Mouse (Mus musculus): ENCODE data around the gene Hcn3. TPM values are rescaled to one million over a fixed set of nuclear protein-coding genes. Genes with fewer than 3 reads are reported as not detected.

Gene Hcn3
- total RNA-seq, 4 experiments from 2014 or later = 6.8 to 22.2 (median 10.1) TPM

Other genes starting within 250 kb of the Hcn3 start
- 10 to 100 TPM; 19.9 to 27.9 (median 24.7) TPM for gene Msto1, start 246.2 kb downstream of the Hcn3 start, total RNA-seq (2022)
- 10 to 100 TPM; 44.9 to 78.1 (median 58.6) TPM for gene Ash1l, start 209.6 kb downstream of the Hcn3 start, total RNA-seq (2022)
- 100 to 1,000 TPM; 128 to 166 (median 148) TPM for gene Dap3, start 209.0 kb downstream of the Hcn3 start, total RNA-seq (2022)
- gene Rusc1, start 66.9 kb downstream of the Hcn3 start, total RNA-seq (2022) = 10 to 100 TPM; 33.8 to 46.8 (median 41.1) TPM
- not detected for gene Gm43738, start 59.1 kb downstream of the Hcn3 start, total RNA-seq (2022)
- 100 to 1,000 TPM; 152 to 387 (median 263) TPM for gene Fdps, start 58.2 kb downstream of the Hcn3 start, total RNA-seq (2022)
- under 1 TPM in 2 of 4 experiments, not detected in 2; 0.10 to 0.11 TPM for gene Pklr, start 24.1 kb downstream of the Hcn3 start, total RNA-seq (2022)
- gene Clk2, start 4.6 kb upstream of the Hcn3 start, total RNA-seq (2022) = 10 to 100 TPM; 55.2 to 85.7 (median 71.2) TPM
- gene Scamp3, start 17.3 kb upstream of the Hcn3 start, total RNA-seq (2022) = 100 to 1,000 TPM in 1 of 4 experiments, 10 to 100 TPM in 3; 90.1 to 110 (median 94.1) TPM
- 10 to 100 TPM; 16.7 to 32.5 (median 23.3) TPM for gene Fam189b, start 22.9 kb upstream of the Hcn3 start, total RNA-seq (2022)
- 10 to 100 TPM; 65.6 to 84.3 (median 70.5) TPM for gene Gba, start 42.7 kb upstream of the Hcn3 start, total RNA-seq (2022)
- gene Thbs3, start 55.0 kb upstream of the Hcn3 start, total RNA-seq (2022) = 1 to 10 TPM; 4.1 to 8.6 (median 7.8) TPM
- gene Mtx1, start 66.9 kb upstream of the Hcn3 start, total RNA-seq (2022) = 100 to 1,000 TPM; 138 to 169 (median 152) TPM
- under 1 TPM in 3 of 4 experiments, not detected in 1; 0.22 to 0.96 (median 0.65) TPM for gene Muc1, start 68.9 kb upstream of the Hcn3 start, total RNA-seq (2022)
- 100 to 1,000 TPM; 131 to 144 (median 135) TPM for gene Krtcap2, start 85.8 kb upstream of the Hcn3 start, total RNA-seq (2022)
- gene Trim46, start 86.1 kb upstream of the Hcn3 start, total RNA-seq (2022) = 1 to 10 TPM; 2.8 to 4.5 (median 3.8) TPM
- gene Dpm3, start 99.2 kb upstream of the Hcn3 start, total RNA-seq (2022) = 100 to 1,000 TPM; 123 to 156 (median 136) TPM
- gene Slc50a1, start 110.4 kb upstream of the Hcn3 start, total RNA-seq (2022) = 10 to 100 TPM; 54.2 to 80.1 (median 64.9) TPM
- gene Efna1, start 120.9 kb upstream of the Hcn3 start, total RNA-seq (2022) = 10 to 100 TPM; 15.9 to 28.0 (median 21.0) TPM
- 1 to 10 TPM in 1 of 4 experiments, under 1 TPM in 3; 0.15 to 1.5 (median 0.62) TPM for gene Efna3, start 162.8 kb upstream of the Hcn3 start, total RNA-seq (2022)
- gene Efna4, start 177.8 kb upstream of the Hcn3 start, total RNA-seq (2022) = 1 to 10 TPM; 1.1 to 3.5 (median 1.9) TPM
- gene Adam15, start 189.8 kb upstream of the Hcn3 start, total RNA-seq (2022) = 10 to 100 TPM; 58.4 to 85.4 (median 71.3) TPM
- under 1 TPM; 0.43 to 0.78 (median 0.46) TPM for gene Dcst2, start 201.8 kb upstream of the Hcn3 start, total RNA-seq (2022)
- gene Dcst1, start 205.1 kb upstream of the Hcn3 start, total RNA-seq (2022) = 1 to 10 TPM in 2 of 4 experiments, under 1 TPM in 2; 0.20 to 2.2 (median 0.97) TPM
- gene Zbtb7b, start 234.6 kb upstream of the Hcn3 start, total RNA-seq (2022) = 10 to 100 TPM; 59.9 to 98.9 (median 77.9) TPM
- 1 to 10 TPM in 2 of 4 experiments, under 1 TPM in 1, not detected in 1; 0.22 to 3.1 (median 1.3) TPM for gene Lenep, start 242.6 kb upstream of the Hcn3 start, total RNA-seq (2022)